Mouse (Mus musculus) natural killer cell, adult 2 months (primary cell): Measurements from ENCODE around the gene Vav3.

Experiments used
- DNase-seq, 2 experiments: peaks; one replicate each; pipeline ENCODE4 v3.0.0; 2022; ENCODE audit warnings: low spot score in 2 of 2

Gene Vav3

GRCm38 (mm10) chr3:109511849-109512248, 171.4 kb downstream of the Vav3 start:
- no peak for DNase-seq

DNA sequence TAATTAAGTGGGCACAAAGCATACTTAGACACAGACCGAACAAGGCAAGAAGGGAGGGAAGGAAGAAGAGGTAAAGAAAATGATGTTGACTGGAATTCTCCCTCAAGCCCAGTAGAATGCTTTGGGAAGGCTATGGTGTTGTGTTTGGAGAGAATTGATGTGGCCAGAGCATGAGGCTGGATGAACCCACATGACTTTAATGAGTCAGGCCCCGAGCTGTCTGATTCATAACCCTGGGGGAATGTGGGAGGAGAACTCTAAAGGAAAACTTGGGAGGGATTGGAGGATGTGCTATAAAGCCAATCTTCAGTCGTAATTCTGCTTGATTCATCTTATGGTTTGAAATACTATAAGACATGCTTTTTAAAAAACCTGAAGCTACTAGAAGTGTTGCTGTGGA, 175.0 kb downstream of the Vav3 start:
- no peak for DNase-seq

- no peak for DNase-seq
These were observed 175.9 kb downstream of the Vav3 start for GRCm38 (mm10) chr3:109516372-109516771.

DNA sequence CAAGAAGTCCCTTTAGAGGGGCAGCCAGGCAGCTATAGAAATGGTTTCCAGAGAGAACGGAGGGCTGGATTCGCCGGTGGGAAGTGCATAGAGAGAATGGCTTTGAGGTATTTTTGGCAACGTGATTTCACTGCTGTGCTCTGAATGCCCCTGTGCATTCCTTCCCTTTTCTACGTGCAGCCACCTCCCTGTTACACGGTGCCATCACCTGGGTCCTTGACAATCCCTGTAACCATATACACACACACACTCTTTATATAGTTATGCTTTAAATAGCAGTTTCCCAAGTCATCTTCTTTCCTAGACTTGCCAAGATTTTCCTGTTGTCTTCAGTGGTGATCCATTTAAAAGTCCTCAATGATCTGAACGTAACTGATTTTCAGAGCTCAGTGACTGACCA, 181.7 kb downstream of the Vav3 start:
- DNase-seq: no peak

- no peak for DNase-seq
These were observed 185.4 kb downstream of the Vav3 start for GRCm38 (mm10) chr3:109525825-109526224.

GRCm38 (mm10) chr3:109526246-109526645, 185.8 kb downstream of the Vav3 start:
- peak; percentile 25 to 50 for DNase-seq

DNA sequence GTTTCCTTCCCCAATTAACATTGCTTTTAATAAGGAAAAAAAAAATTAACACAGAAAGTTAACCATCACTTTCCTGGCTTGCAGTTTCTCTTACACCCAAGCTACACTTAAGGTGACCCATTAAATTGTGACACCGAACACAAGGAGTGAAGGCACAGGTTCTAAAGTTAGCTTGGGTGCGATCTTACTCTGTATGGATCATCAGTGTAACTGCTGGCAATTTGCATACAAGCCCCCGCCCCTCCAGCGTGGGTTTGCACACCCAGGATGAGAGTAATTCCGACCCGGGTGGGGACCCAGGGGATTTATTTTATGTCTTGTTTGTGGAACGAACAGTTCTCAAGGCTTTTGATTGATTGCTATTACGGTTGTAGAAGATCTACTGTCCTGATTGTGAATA, 186.2 kb downstream of the Vav3 start:
- DNase-seq: no peak

GRCm38 (mm10) chr3:109528688-109529087, 188.2 kb downstream of the Vav3 start:
- no peak for DNase-seq

GRCm38 (mm10) chr3:109537686-109538085, 197.2 kb downstream of the Vav3 start:
- DNase-seq: no peak

DNA sequence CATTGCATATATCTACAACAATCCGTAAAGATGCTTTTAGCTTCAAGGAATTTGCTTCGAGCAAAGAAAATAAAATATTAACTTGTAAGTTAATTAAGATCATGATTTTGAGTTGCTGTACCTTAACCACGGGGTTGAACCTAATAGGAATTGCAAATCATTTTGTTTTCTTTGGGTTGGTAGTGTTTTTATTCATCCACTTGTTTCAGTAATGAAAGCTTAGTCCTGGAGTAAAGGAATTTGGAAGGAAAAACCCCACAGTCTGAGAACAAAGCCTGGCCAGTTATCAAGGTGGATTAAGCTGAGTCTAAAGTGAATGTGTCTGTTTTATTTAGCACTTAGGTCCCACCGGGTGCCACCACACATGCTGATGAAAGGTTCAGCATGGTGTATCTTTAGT, 199.6 kb downstream of the Vav3 start:
- no peak for DNase-seq

- no peak for DNase-seq
These were observed 204.2 kb downstream of the Vav3 start for GRCm38 (mm10) chr3:109544476-109545221.

DNA sequence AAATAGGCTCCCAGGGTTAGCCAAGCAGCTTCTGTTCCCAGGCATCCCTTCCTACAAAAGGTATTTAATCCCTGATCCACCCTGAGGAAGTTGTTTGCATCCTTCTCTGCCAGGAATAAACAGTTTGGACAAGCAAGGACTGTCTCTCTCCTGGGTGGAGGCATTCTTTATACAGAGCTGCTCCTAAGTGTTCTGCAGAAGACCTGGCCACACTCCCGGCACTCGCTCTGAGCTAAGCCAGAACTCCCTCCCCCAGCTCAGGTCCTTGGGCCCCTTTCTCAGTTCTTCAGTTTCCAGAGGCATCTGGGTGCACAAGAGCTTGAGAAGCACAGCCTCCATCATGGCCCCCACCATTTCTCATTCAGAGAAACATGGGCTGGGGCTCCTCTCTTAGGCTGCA, 216.9 kb downstream of the Vav3 start:
- no peak for DNase-seq

DNA sequence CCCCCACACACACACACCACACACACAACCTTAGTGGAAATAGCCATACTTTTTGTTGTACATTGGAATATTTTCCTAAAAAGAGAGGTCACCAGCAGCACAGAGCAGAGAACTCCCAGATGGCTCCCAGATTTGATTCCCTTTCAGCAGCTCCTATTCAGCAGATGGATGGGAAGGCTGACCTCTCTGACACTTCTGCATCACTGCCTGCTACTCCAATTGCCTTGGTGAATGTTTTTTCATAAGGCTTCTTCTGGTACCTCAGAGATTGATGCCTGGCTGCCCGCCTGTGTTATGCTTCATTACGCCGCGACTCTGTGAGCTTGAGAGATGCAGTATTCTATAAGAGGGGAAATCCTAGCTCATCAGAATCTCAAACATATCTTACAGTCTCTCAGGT, 220.8 kb downstream of the Vav3 start:
- no peak for DNase-seq

DNA sequence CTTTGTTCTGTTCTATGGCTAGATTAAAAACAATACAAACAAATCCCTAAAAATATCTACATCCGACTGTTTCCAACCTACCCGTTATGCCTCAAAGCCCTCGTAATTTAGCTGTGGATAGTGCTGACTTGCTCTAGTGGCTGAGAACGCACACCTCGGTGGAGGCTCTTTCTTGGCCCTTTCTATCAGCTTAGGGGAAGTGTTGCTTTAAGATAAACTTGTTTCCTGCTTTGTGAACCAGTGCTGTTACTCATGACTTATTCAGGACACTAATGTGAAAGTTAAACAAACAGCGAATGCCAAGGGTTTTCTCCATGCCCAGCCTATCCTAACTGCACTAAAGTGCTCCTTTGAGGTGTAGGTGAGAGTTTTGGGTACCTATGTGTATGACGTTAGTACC, 221.3 kb downstream of the Vav3 start:
- no peak for DNase-seq

DNA sequence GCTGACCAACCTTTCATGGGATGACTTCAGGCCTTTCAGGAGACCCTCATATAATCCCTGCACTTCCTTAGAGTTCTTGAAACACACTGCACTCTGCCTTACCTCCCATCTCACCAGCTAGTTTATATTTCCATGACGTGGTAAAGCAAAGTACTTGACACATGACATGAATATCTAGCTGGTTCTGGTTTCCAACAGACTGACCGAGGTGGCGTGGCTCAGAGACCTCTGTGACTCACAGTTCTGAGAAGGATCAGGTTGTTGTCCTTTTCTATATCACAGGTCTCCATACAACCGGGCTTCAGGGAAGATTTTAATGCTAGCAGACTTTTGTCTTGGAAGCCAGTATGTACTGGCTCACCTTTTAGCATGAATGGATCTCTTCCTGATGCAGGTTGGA, 221.8 kb downstream of the Vav3 start:
- no peak for DNase-seq

- no peak for DNase-seq
These were observed 224.0 kb downstream of the Vav3 start for GRCm38 (mm10) chr3:109564443-109564842.

DNA sequence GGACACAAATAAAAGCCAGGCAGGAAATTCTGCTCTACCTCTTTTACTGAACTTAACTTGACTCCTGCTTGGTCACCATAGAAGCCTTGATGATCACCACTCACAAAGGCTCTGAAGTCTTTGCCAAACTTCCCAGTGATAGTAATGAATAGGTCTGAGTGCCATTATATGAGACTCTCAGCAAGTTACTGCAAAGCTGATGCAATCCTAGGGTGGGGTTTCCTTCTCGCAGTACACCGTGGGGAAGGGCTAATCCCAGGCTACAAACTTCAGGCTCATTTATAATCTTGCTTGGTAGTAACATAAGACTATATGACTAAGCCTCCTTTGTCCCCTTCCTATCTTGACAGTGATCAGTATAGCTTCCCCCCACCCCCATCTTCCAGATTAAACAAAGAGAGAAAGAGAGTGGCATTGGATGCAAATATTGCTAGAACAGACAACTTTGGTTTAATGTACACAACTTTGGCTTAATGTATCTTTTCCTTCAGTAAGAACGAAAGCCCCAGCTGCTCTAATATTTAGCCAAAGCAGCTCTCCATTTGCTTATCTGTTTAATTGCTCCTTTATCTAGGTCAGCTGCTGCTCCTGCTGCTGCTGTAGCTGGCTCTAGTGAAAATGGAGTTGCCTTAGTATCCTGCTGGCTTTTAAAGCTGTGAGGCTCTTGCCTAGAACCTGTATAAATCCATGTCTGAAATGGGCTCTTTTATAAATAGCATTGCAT, 228.3 kb downstream of the Vav3 start:
- no peak for DNase-seq

DNA sequence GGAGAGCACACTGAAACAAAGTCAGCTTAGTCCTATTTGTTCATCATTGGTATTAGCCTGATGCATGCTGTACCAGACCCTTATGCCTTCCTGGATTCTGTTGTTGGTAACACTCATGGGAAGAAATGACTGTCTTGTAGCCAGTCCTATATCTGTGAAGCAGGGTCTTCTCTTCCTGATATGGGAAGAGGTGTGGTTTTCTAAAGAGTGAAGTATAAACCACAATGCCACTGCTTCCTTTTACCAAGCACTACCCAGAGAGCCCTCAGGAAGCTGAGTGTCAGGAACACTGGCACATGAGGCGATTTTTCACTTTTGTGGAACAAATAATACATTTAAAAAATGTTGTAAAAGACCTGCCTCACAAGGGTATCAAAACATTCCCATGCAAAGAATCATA, 231.0 kb downstream of the Vav3 start:
- no peak for DNase-seq

- no peak for DNase-seq
These were observed 232.4 kb downstream of the Vav3 start for GRCm38 (mm10) chr3:109572871-109573270.

GRCm38 (mm10) chr3:109573549-109574146, 233.2 kb downstream of the Vav3 start:
- no peak for DNase-seq

DNA sequence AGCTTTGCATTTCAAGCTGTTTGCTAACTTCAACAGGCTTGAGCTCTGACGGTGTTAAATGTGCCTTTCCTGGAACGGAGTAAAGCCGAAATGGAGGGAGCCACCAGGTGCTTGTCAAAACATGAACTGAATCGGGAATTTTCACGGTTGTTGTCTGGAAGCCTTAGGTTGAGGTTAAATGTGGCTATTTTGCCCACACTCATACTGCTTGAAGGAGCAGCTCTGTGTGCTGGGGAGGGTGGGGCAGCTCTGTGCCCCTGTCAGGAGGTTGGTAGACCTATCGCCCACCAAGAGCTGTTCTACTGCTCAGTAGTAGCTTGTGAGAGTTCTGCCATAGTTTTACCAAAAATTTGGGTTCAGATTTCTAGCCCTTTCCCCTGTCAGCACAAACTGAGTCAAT, 233.7 kb downstream of the Vav3 start:
- no peak for DNase-seq

DNA sequence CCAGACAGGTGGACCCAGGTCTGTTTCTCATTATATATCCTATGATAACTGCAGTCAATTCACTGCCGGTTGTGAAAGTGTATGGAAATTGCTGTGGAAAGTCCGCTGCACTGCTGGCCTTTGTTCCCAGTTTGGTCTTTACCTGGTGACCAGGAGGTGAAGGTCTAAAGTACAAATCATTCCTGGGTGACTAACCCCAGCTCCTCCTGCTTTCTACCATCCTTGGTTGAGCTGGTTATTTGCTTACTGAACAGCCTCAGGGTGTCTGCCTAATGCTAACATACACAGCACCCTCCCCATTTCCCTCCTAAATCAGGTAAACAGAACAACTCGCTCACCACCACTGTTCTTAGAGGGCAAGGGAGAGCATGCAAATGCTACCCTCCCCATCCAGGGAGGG, 237.9 kb downstream of the Vav3 start:
- DNase-seq: no peak

- no peak for DNase-seq
These were observed 238.5 kb downstream of the Vav3 start for GRCm38 (mm10) chr3:109578983-109579382.
